8 mouse cellular contexts compared by ENCODE assay signal in genomic region chr6:82997511-82998102, GRCm38 (mm10). TPM values are rescaled to one million over a fixed set of nuclear protein-coding genes. Genes with fewer than 3 reads are reported as not detected.
DNase-seq lines count a peak whose midpoint lies in the region; ATAC-seq lines count a peak whose summit lies in the region.

No protein-coding gene starts in this region.

- ATAC-seq in granulocyte monocyte progenitor cell, adult 5-6 weeks (replicated peaks; ENCODE audit: poor library complexity, severe bottlenecking): peak; percentile 29
- ATAC-seq in kidney, embryonic 16.5 days (ENCODE audit: low FRiP score, low TSS enrichment): peak; percentile 21; the same call in 1 of the 2 replicates
- ATAC-seq in activated CD4-positive, CD25-positive, alpha-beta regulatory T cell, adult 4 months: no peak

- peak overlapping the region; percentile 78 for H3K27ac ChIP-seq in kidney, embryonic 16.5 days (ENCODE audit: low read length)

- H3K4me3 ChIP-seq in kidney, embryonic 16.5 days (ENCODE audit: low read length): no peak overlapping the region

- no peaks in the 10 kb centered on the region for H3K27me3 ChIP-seq in kidney, embryonic 16.5 days (ENCODE audit: insufficient read depth, low read length)

- peak overlapping the region; percentile 37; the same call in 1 of the 2 replicates for H3K4me2 ChIP-seq in kidney, embryonic 16.5 days (replicated peaks; ENCODE audit: low read depth, low read length)

- DNase-seq in layer of hippocampus, adult 11-12 months (ENCODE audit: low spot score): peak; percentile 43
- no peak for DNase-seq in layer of hippocampus, postnatal 25 days (ENCODE audit: extremely low spot score in 1 of 2, low spot score in 1 of 2)
- peak; percentile 36 for DNase-seq in adrenal gland, postnatal 14 days
- peak; percentile 62 for DNase-seq in lung, postnatal 25 days (ENCODE audit: low spot score)
- no peak for DNase-seq in left cerebral cortex, postnatal 4 days

- no peaks in the 10 kb centered on the region for H3K9me3 ChIP-seq in kidney, embryonic 16.5 days (ENCODE audit: low read length)

- intact Hi-C loops in left cerebral cortex, postnatal 4 days (cut with DNase I): loop anchor here (5.0 to 10.0 kb wide), 2 partner anchors 57 to 105 kb away; partner anchors contain the start of genes Aup1, Ccdc142, Dqx1 and Gm42688

- no peaks in the 10 kb centered on the region for H3K36me3 ChIP-seq in kidney, embryonic 16.5 days (ENCODE audit: insufficient read depth, low read length)

- H3K9ac ChIP-seq in kidney, embryonic 16.5 days (replicated peaks; ENCODE audit: low read length): no peak overlapping the region; the same call in 1 of the 2 replicates

- peaks cover 11% of the 10 kb centered on the region for H3K4me1 ChIP-seq in kidney, embryonic 16.5 days (ENCODE audit: insufficient read depth, low read length)

- 21% methylated on average over 7 of the region's 7 CpGs for WGBS in kidney, embryonic 16.5 days

RNA-seq across cellular contexts. Expression of gene Dok1, which starts 35.7 kb away (rescaled TPM):
- 1 to 10 TPM; 1.9 to 2.5 TPM for total RNA-seq in layer of hippocampus, postnatal 25 days (2021)
- total RNA-seq in adrenal gland, postnatal 14 days (2021): 8.3 and 13.0 TPM in 2 replicates
- total RNA-seq in granulocyte monocyte progenitor cell, adult 5-6 weeks (2014; fragmentation: Nextera tagmentation): 18.7 and 25.8 TPM in 2 replicates
- 9.0 and 16.1 TPM in 2 replicates for total RNA-seq in granulocyte monocyte progenitor cell, adult 5-6 weeks (2017)
- 14.5 and 14.8 TPM in 2 replicates for polyA plus RNA-seq in kidney, embryonic 16.5 days (2015; fragmentation: Nextera tagmentation; extraction: Ambion mirVana)
- 10 to 100 TPM; 26.3 to 47.2 TPM for polyA plus RNA-seq in activated CD4-positive, CD25-positive, alpha-beta regulatory T cell, adult 4 months (2017; shearing (Covaris generic))
- 1 to 10 TPM in 1 of 2 experiments, under 1 TPM in 1; 0.76 to 1.7 TPM for total RNA-seq in left cerebral cortex, postnatal 4 days (2021)

RNA-seq across cellular contexts. Expression of gene Loxl3, which starts 36.4 kb away (rescaled TPM):
- total RNA-seq in layer of hippocampus, postnatal 25 days (2021): 1 to 10 TPM; 3.3 to 3.9 TPM
- total RNA-seq in adrenal gland, postnatal 14 days (2021): 2.8 and 4.1 TPM in 2 replicates
- 9.0 TPM in 1 of 2 replicates, not detected in the other for total RNA-seq in granulocyte monocyte progenitor cell, adult 5-6 weeks (2014; fragmentation: Nextera tagmentation)
- 0.46 and 2.2 TPM in 2 replicates for total RNA-seq in granulocyte monocyte progenitor cell, adult 5-6 weeks (2017)
- polyA plus RNA-seq in kidney, embryonic 16.5 days (2015; fragmentation: Nextera tagmentation; extraction: Ambion mirVana): 24.4 and 26.1 TPM in 2 replicates
- under 1 TPM in 1 of 2 experiments, not detected in 1; 0.26 TPM for polyA plus RNA-seq in activated CD4-positive, CD25-positive, alpha-beta regulatory T cell, adult 4 months (2017; shearing (Covaris generic))
- total RNA-seq in left cerebral cortex, postnatal 4 days (2021): 1 to 10 TPM; 3.2 to 3.6 TPM

RNA-seq across cellular contexts. Expression of gene M1ap, which starts 50.9 kb away (rescaled TPM):
- under 1 TPM in 1 of 2 experiments, not detected in 1; 0.34 TPM for total RNA-seq in layer of hippocampus, postnatal 25 days (2021)
- total RNA-seq in adrenal gland, postnatal 14 days (2021): not detected in 2 replicates
- total RNA-seq in granulocyte monocyte progenitor cell, adult 5-6 weeks (2014; fragmentation: Nextera tagmentation): 2.2 TPM in 1 of 2 replicates, not detected in the other
- total RNA-seq in granulocyte monocyte progenitor cell, adult 5-6 weeks (2017): 2.7 and 6.3 TPM in 2 replicates
- polyA plus RNA-seq in kidney, embryonic 16.5 days (2015; fragmentation: Nextera tagmentation; extraction: Ambion mirVana): 0.29 and 0.69 TPM in 2 replicates
- polyA plus RNA-seq in activated CD4-positive, CD25-positive, alpha-beta regulatory T cell, adult 4 months (2017; shearing (Covaris generic)): 1 to 10 TPM in 1 of 2 experiments, under 1 TPM in 1; 0.74 to 1.4 TPM
- total RNA-seq in left cerebral cortex, postnatal 4 days (2021): under 1 TPM in 1 of 2 experiments, not detected in 1; 0.44 TPM

RNA-seq across cellular contexts. Expression of gene Aup1, which starts 56.7 kb away (rescaled TPM):
- total RNA-seq in layer of hippocampus, postnatal 25 days (2021): 100 to 1,000 TPM; 115 to 121 TPM
- 164 and 190 TPM in 2 replicates for total RNA-seq in adrenal gland, postnatal 14 days (2021)
- 235 and 242 TPM in 2 replicates for total RNA-seq in granulocyte monocyte progenitor cell, adult 5-6 weeks (2014; fragmentation: Nextera tagmentation)
- 120 and 136 TPM in 2 replicates for total RNA-seq in granulocyte monocyte progenitor cell, adult 5-6 weeks (2017)
- 244 and 260 TPM in 2 replicates for polyA plus RNA-seq in kidney, embryonic 16.5 days (2015; fragmentation: Nextera tagmentation; extraction: Ambion mirVana)
- 100 to 1,000 TPM; 432 to 455 TPM for polyA plus RNA-seq in activated CD4-positive, CD25-positive, alpha-beta regulatory T cell, adult 4 months (2017; shearing (Covaris generic))
- total RNA-seq in left cerebral cortex, postnatal 4 days (2021): 10 to 100 TPM; 94.8 to 98.5 TPM

RNA-seq across cellular contexts. Expression of gene Htra2, which starts 57.5 kb away (rescaled TPM):
- 10 to 100 TPM; 51.8 to 52.7 TPM for total RNA-seq in layer of hippocampus, postnatal 25 days (2021)
- total RNA-seq in adrenal gland, postnatal 14 days (2021): 50.7 and 59.3 TPM in 2 replicates
- total RNA-seq in granulocyte monocyte progenitor cell, adult 5-6 weeks (2014; fragmentation: Nextera tagmentation): 96.9 and 114 TPM in 2 replicates
- 66.2 and 81.3 TPM in 2 replicates for total RNA-seq in granulocyte monocyte progenitor cell, adult 5-6 weeks (2017)
- polyA plus RNA-seq in kidney, embryonic 16.5 days (2015; fragmentation: Nextera tagmentation; extraction: Ambion mirVana): 91.9 and 94.3 TPM in 2 replicates
- 10 to 100 TPM; 19.0 to 22.2 TPM for polyA plus RNA-seq in activated CD4-positive, CD25-positive, alpha-beta regulatory T cell, adult 4 months (2017; shearing (Covaris generic))
- 10 to 100 TPM; 66.1 to 70.5 TPM for total RNA-seq in left cerebral cortex, postnatal 4 days (2021)

Comparison
In these comparisons a context has a peak if more than half of its experiments do, and no peak if none do; other contexts are left out.
1. DNase-seq: peak in layer of hippocampus, adult 11-12 months (single experiment), adrenal gland, postnatal 14 days (single experiment) and lung, postnatal 25 days (single experiment); none in layer of hippocampus, postnatal 25 days (0 of 2) and left cerebral cortex, postnatal 4 days (single experiment).